Mouse (Mus musculus) liver, embryonic 14.5 days (tissue): ENCODE data around the gene Plcb4.

Experiments used
- CTCF ChIP-seq: IDR thresholded peaks from 2 replicates; pipeline ENCODE4 v1.5.1; 2016; ENCODE audit warnings: antibody characterized with exemption, low read depth, control low read depth
- EP300 ChIP-seq: IDR thresholded peaks from 2 replicates; pipeline ENCODE4 v1.6.1; 2016; ENCODE audit warnings: antibody characterized with exemption, low read depth

GRCm38 (mm10) chr2:135692568-135693488 is 34.0 kb downstream of the Plcb4 start:
- no peak for TF ChIP-seq EP300
- TF ChIP-seq CTCF: no peak
